Mouse (Mus musculus) yolk sac, embryonic 10.5 days (tissue): ENCODE results near the gene Ugt1a8.

ENCODE experiments used
- DNase-seq: peaks from one replicate; pipeline ENCODE4 v3.0.0-alpha.2; 2017; ENCODE audit warnings: low spot score

The Ugt1a8 gene

DNA sequence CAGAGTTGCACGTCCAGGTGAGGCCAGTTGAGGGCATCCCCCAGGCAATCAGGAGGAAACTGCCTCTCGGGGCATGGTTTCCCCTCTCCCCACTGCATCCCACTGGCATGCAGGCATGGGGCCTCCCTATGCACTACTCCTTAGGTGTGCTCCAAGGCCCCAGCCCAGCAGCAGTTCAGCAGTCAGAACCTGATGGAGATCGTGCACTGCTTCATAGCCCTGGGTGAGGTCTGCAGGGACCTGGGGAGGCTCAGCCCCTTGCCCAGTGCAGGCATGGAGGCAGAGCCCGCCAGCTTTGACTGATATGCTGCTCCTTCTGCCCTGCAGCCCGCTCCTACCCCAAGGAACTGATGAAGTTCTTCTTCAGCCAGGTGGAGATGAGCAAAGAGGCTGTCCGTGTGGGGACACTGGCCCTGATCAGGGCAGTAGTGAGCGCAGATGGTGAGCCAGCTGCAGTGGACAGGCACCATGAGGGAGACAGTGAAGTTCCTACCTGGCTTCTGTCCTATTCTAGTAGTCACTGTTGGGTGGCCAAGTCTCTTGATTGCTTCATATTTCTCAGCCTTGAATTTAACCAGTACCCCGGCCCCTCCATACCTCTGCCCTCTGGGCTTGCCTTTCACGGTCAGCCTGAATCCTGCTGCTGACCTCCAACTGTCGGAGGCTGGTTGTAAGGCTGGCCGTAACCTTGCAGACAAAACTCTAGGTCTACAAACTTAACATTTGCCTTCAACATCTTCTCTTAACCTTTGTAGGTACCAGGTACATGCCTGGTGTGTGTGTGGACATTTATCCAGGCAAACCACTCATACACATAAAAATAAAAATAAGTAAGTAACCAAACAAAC lies 147.7 kb downstream of the Ugt1a8 start:
- no peak for DNase-seq

DNA sequence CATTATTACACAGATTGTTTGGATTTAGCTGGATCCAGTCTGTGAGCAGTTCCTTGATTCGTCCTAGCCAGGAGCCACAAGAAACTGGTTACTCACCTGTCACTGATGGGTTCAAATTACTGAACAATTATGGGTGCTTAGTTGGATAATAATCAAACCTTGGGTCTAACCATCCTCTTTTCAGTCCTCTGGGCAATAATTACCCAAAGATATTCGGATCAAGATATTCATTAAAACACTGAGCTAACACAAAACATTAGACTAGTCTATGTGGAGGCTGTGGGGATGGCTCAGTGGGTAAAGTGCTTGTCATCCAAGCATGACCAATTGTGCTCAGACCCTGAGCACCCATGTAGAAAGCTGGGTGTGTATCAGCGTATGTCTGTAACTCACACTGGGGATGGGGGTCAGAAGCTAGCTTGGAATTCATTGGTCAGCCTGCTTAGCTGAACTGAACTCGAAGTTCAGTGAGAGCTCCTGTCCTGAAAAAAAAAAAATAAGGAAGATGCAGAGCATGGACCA lies 148.3 kb downstream of the Ugt1a8 start:
- no peak for DNase-seq

DNA sequence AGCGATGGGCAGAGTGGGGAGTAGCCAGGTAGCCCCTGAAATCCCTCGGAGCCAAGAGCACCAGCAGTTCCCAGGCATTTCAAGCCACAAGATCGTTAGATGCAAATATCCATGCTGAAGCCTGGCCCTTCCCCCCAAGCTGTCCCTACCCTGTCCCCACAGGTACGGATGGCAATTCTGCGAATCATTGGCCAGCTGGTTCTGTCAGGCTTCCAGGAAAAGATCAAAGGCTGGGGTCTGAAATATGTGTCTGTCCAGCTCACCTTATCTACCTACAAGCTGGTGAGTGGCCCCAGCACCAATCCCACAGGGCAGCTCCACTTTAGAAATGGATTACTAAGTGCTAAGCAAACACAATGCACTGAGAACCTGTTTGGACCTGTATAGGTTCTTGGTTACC lies 149.7 kb downstream of the Ugt1a8 start:
- peak; percentile 97 for DNase-seq

DNA sequence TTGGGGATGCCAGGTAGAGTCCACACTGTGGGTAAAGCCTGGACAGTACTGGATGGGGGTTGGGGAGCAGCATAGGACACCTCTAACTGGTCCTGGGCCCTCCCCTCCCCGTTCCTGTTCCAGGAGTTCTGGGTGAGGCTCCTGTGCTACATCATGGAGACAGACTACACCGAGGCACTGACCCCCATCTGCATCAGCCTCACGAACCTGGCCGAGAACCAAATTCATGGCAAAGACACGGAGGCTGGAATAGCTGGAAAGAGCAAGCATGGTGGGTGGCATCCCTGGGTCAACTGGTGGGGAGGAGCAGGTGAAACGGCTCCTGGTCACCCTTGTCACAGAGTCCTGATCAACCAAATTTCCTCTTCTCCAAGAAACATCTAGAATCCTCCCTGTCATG lies 151.2 kb downstream of the Ugt1a8 start:
- DNase-seq = no peak

DNA sequence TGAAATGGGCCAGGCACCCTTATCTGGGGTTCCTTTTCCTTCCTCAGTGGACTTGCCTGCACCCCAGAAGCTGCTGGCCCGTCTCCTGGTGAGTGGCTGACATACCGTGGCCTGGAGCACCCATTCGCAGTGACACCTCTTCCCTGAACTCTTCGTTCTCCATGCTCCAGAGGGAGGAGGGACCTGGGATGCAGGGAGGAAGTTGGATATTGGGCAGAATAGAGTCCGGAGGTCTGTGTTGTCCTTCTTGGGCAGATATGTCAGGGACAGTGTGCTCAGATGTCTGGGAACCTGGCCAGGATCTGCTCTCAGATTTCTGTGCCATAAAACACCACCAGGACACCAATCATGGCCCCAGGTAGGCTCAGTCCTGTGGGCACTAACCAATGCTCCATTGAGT lies 152.5 kb downstream of the Ugt1a8 start:
- DNase-seq = no peak

DNA sequence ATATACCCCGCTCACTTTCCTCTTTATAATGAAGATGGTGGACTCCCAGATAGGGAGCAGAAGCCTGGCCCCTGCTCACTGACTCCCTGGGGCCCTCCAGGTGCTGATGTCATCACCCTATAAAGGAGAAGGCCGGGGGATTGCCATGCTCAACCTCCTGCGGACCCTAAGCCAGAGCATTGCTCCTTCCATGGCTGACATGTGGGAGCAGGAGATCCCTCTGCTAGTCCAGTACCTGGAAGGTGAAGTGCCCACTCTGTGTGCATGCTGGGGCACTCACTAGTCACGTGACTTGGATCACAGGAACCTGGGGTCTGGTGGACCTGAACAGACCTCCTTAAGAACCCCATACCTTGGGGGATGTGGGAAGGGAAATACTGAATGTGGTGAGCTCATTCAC lies 153.0 kb downstream of the Ugt1a8 start:
- DNase-seq = no peak

DNA sequence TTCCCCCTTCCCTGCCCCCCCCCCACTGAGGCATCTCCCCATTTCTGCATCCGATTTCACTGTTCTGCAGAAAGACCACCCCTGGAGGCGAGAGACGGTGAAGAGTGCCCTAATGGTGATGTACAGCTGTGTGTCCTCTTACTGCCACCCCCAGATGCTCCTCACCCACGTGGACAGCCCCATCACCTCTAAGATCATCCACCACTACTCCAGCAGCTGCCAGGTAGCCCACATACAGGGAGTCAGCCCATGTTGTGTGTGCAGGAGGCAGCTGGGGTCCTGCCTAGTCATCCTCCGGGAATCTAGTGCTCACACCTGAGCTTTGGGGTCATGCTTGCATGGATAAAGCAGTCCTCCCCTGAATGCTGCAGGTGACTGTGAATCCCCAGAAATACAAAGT lies 156.2 kb downstream of the Ugt1a8 start:
- no peak for DNase-seq

DNA sequence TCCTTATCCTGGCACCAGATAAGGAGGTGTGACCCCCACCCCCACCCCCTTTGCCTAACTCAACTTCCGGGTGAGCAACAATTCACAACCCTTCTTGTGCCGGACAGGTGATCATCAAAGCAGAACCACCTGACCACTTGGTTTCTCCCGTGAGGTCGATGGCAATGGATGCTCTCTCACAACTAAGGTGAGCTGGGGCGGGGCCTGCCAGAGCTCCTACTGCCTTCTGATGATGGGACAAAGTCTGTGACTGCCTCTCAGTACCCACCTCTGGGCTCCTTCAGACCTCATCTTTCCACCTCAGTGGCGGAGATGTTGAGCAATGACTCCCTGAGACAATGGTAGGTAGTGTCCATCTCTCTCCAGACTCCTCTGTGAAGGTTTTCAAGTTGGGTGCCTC lies 158.3 kb downstream of the Ugt1a8 start:
- DNase-seq = no peak

DNA sequence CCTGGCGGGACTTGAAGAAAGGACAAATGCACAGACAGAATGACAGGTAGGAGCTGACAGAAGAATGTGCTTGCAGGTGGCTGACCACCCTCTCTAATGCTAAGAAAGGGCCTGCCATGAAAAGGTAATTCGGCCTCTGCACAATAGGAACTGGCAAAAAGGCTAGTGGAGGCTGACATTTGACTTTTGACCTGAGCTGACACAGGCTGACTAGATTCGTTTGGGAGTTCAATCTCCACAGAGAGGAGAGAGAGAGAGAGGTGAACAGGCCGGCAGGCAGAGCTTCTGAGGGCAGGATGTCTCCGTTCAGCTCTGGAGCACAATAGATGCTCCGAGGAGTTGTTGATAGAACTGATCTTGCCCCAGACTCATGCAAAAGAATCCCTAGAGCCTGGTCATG lies 158.8 kb downstream of the Ugt1a8 start:
- DNase-seq = peak; percentile 78

DNA sequence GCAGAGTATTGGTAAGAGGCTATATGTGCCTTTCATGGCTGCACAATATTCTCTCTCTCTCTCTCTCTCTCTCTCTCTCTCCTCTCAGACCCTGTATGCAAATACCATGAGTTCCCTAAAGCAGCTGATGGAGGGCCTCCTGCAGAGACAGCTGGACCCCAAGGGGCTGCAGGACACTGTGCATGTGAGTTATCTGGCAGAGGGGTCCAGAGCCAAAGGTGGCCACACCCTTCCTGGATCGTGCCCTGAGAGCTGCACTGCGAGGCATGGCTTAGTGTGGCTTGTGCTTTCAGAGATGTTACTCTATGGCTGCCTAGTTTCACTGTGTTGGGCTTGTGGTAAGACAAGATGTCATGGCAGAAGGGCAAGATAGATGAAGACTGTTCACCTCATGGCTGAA lies 160.0 kb downstream of the Ugt1a8 start:
- no peak for DNase-seq

DNA sequence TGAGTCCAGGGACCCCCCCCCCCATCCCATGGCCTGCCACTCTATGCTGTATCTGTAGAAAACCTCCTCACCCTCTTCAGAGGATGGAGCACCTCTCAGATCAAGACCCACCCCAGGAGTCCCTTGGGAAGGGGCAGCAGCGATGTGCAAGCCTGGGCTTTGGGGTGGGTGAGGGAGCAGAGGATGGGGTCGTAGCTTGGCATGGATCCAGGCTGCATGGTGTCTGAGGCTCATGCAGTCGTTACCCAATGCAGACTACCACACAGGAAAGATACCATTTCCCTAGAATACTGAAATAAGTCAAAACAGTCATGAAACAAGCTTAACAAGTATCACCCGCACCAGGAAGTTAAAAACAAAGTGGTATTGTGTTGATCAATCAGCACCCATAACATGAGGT lies 161.0 kb downstream of the Ugt1a8 start:
- no peak for DNase-seq

DNA sequence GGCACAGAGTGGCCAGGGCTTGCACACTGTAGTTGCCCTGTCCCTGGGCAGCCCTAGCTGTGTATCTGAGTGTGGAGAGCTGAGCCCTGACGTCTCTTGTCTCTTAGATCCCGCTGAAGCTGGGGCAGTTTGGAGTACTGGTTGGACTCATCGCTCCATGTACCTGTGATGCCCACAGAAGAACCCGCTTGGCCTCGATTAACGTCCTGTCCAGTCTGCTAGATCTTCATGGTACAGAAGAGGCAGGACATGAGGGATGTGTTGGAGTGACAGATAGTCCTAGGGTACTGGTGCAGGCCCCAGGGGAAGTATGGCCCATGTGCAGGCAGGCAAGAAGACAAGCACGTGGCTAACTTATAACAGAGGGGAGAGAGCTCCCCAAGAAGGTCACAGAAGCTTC lies 162.0 kb downstream of the Ugt1a8 start:
- DNase-seq = no peak

DNA sequence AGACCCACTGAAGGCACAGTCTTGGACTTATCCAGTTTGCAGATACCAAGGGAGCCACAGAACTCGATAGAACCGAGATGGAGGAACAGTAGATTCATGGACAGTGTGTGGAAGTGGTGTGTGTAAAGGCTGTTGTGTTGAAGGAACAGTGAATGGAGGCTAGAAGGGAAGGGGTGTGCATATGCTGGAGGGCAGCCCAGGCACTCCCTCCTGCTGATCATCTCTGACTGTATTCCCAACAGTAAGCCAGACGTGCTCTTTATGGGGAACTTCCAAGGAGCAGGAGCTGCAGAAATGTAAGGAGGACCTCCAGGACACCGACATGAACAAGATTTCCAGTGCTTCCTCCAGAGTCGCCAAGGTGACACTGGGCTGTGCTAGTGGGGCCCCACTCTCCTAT lies 162.4 kb downstream of the Ugt1a8 start:
- no peak for DNase-seq

DNA sequence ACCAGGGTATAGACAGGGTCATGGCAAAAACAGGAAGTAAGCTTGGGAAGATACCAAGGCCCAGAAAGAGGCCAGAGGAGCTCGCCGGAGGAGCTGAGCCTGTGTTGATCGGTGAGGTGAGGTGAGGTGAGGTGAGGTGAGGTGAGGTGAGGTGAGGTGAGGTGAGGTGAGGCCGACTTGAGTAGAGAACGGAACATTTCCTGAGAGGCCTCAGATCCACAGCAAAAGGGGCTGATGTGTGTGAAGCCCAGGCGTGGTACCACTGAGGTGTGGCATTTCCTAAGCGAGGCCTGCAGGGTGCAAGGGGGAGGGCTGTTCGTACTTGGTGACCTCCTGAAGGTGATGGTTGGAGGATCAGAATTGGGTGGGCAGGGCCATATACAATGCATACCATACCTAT lies 165.5 kb downstream of the Ugt1a8 start:
- no peak for DNase-seq

DNA sequence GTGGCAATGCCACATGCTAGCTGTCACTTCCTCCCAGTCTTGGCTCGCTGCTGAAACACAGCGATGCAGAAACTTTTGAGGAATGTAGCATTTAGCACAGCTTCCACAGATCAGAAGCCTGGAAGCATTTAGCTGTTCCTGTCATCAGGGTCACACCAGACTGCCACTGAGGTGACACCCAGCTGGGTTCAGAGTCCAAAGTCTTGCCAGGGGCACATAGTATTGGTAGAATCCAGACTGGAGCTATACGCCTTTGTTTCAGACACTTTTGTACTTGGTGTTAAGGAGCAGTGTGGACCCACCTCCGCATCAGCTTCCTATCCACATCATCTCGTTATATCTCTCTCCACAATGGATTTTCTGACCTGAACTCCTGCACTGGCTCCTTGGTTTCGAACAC lies 165.9 kb downstream of the Ugt1a8 start:
- peak; percentile 94 for DNase-seq

DNA sequence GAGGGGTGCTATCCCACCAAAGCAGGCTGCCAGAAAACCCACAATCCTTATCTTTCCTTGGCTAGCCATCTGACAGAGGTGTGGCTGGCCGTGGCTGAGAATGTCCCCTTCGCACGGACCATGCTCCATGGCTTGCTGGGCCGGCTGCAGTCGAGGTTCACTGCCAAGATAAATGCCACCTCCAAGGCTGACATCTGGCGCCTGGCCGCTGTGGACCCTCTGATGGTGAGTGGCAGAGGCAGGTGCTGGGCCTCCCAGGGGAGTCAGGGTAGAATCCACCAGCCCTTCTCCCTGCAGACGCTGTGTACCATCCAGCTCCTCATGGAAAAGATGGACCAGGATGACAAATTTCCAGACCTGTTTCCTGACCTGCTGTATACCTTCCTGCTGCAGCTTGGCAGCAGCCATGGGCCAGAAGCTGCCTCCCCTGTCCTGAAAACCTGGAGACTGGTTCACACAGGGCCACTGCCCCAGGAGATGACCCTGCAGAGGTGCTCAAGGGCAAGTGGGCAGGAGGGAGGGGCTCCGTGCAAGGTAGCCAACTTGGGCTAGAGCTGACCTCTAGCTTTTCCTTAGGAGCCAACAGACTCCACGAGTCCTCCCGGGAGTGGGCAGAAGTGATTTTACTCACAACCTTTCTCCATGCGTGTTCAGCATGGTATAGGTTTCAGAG lies 167.3 kb downstream of the Ugt1a8 start:
- no peak for DNase-seq

DNA sequence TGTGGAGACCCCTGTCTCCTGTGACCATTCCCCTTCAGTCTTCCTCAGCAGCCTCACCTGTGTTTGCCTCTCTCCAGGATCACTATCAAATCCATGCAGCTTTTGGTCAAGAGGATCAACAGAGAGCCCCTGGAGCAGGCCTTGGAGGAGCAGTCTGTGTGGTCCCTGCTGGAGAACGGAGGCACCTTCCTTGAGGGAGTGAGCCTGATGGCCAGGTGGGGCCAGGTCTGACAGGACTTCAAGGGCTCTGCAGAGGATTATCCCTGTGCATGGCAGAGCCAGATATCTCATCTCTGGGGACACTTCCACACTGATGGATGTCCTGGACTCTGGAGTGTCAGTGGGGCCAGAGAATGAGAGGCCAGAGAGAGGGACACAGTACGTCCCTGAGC lies 167.8 kb downstream of the Ugt1a8 start:
- no peak for DNase-seq

DNA sequence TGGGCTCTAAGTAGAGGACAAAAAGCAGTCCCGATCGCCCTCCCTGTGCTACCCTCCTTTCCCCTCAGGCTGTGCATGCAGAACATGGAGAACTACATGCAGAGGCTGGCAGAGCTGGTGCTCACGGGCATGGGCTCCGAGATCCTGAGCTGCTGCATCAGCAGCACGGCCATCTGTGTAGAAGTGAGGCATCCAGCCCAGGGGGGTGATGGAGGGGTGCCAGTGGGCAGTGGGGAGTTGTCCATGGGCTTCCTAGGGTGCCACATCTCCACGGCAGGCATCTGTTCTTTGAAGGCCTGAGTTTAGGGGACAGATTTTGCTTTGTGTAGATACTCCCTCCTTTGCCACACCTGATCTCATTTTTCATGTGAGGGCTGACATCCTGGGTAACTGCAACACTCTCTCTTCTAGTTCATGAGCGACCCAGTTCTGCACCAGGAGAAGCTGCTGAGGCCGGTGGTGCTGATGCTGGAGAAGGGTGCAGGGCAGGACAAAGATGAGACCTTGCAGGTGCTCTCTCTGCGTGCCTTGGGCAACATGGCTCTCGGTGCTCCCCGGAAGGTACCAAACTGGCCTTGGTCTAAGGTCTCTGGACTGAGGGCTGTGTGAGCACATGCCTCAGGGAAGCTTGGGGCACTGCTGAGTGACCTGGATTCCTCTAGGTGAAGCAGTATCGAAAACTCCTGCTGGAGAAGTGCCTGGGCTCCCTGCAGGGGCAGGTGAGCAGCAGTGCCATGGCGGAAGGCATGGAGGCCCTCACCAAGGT lies 168.6 kb downstream of the Ugt1a8 start:
- no peak for DNase-seq

DNA sequence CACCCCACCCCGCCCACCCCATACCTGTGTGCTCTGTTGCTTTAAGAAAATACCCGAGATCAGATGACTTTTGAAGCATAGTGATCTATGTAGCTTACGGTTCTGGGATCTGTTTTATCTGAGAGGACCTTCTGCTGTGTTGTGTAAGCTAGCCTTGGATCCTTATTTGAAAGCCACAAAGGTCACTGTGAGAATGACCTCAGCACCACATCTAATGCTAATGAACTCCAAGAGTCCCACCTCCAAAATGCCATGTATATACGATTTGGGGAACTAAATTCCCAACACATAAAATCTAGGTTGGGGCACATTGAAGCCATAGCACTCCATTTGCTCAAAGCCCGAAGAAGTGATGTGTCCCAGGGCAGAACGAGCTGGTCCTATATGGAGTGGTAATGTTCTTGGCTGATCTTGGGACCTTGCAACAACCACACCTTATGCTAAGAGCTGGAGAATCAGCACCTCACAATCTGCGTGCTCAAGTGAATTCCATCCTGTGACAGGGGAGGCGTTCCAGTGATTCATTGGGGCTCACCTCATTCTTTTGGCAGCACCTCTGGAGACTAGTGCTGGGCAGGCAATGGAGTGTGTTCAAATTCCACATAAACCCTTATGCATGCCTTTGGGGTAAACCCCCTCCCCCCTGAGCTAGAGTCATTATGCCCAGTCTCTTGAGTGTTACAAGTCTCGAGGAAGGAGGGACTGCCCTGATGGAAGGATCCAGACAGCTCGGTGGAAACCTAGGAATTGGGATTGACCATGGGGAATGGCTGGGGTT lies 169.5 kb downstream of the Ugt1a8 start:
- no peak for DNase-seq

DNA sequence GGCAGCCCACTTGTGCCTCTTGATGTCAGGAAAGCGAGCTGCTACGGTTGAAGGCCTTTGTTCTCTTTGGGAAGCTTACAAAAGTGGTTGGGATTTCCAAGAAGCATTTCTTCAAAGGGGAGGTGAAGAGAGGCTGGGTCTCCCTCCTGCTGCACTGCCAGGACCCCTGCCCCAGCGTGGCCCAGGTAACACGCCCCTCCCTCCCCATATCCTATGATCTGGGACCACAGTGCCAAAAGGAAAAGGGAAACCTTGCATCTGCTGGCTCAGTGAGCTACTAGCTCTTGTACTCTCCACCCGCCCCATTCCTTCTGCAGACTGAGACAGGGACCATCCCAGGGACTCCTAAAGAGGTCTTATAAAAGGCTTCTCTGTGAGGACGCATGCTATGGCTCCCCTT lies 170.1 kb downstream of the Ugt1a8 start:
- DNase-seq = no peak

DNA sequence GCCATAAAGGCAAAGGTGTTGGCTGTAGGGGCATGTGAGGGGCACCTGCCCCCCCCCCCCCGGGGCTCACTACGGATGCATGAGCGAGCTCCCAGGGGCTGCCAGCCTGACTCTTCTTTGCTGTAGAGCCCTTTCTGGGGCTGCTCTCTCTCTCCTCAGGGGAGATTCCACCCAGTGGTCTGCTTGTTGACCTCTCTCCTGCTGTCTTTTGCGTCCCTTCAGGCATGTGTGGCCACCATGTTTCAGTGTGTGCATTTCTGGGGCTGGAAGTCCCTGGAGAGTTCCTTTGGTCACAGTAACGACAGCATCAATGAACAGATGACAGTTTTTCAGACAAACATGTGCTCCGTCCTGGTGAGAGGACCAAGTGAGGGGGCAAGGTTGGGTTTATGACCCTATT lies 170.7 kb downstream of the Ugt1a8 start:
- no peak for DNase-seq
